Mouse (Mus musculus) limb, embryonic 14.5 days (tissue): Measurements from ENCODE around the gene Dpy19l1. TPM values are rescaled to one million over a fixed set of nuclear protein-coding genes. Genes with fewer than 3 reads are reported as not detected.

Source experiments
- ATAC-seq: fragments of 200-750 bp; cut with Nextera tagmentation; 2 replicates; pipeline ENCODE4 v1.8.0; 2017; ENCODE audit warnings: low read depth, moderate number of reproducible peaks, moderate TSS enrichment; ENCODE audit not compliant: low FRiP score
- DNase-seq: peaks from one replicate; pipeline ENCODE4 v3.0.0-alpha.2; 2015; ENCODE audit warnings: low spot score
- H3K27ac ChIP-seq: fragments of 300-500 bp; sonication (generic); replicated peaks from 2 replicates; pipeline ENCODE4 v1.5.1; 2014; ENCODE audit warnings: low read depth, mild to moderate bottlenecking, low read length, moderate library complexity, mixed read lengths
- H3K27me3 ChIP-seq: fragments of 300-500 bp; sonication (generic); 2 replicates; pipeline ENCODE4 v1.6.1; 2014; ENCODE audit warnings: low read length, mixed read lengths; ENCODE audit not compliant: control insufficient read depth, insufficient read depth
- H3K36me3 ChIP-seq: fragments of 300-500 bp; sonication (generic); 2 replicates; pipeline ENCODE4 v1.6.1; 2014; ENCODE audit warnings: mild to moderate bottlenecking, low read length, moderate library complexity, mixed read lengths; ENCODE audit not compliant: control insufficient read depth, insufficient read depth
- H3K4me1 ChIP-seq: fragments of 300-500 bp; sonication (generic); 2 replicates; pipeline ENCODE4 v1.6.1; 2014; ENCODE audit warnings: antibody characterized with exemption, low read length, mixed read lengths; ENCODE audit not compliant: control insufficient read depth, insufficient read depth
- H3K4me2 ChIP-seq: fragments of 300-500 bp; sonication (generic); replicated peaks from 2 replicates; pipeline ENCODE4 v1.6.1; 2014; ENCODE audit warnings: low read depth, mild to moderate bottlenecking, low read length, moderate library complexity; ENCODE audit not compliant: severe bottlenecking
- H3K4me3 ChIP-seq: fragments of 300-500 bp; sonication (generic); replicated peaks from 2 replicates; pipeline ENCODE4 v1.5.1; 2014; ENCODE audit warnings: low read length
- H3K9ac ChIP-seq: fragments of 300-500 bp; sonication (generic); 2 replicates; pipeline ENCODE4 v1.6.1; 2014; ENCODE audit warnings: mild to moderate bottlenecking, low read depth, low read length, moderate library complexity; ENCODE audit not compliant: severe bottlenecking
- H3K9me3 ChIP-seq: fragments of 300-500 bp; sonication (generic); 2 replicates; pipeline ENCODE4 v1.6.1; 2016; ENCODE audit warnings: low read length; ENCODE audit not compliant: control insufficient read depth
- POLR2A ChIP-seq: fragments of 200-500 bp; IDR thresholded peaks from 2 replicates; pipeline ENCODE4 v1.8.0; 2012; ENCODE audit warnings: inconsistent platforms, mild to moderate bottlenecking, moderate library complexity, borderline replicate concordance; ENCODE audit not compliant: insufficient read depth, insufficient read length; ENCODE audit errors: extremely low read depth
- WGBS: fragments of 180-500 bp; shearing (Covaris S2); extraction: QIAGEN DNeasy Blood & Tissue Kit; methylation state at CpG from one replicate; pipeline ENCODE4 v1.1.7; 2014; 5-methylcytosine and 5-hydroxymethylcytosine counted together
- polyA plus RNA-seq, 2 experiments: library from polyadenylated mRNA; depleted of rRNA in 1 of 2; stranded (reverse) in 1 of 2; unstranded in 1 of 2; fragments of >200 nt; fragmentation: Nextera tagmentation in 1 of 2; extraction: Ambion mirVana in 1 of 2; gene quantifications; 2 replicates each; pipeline versions ENCODE4 v1.2.1 to v1.2.3; 2012 to 2014

Gene Dpy19l1
- polyA plus RNA-seq, 2 experiments = 25.5 to 41.3 TPM

DNA sequence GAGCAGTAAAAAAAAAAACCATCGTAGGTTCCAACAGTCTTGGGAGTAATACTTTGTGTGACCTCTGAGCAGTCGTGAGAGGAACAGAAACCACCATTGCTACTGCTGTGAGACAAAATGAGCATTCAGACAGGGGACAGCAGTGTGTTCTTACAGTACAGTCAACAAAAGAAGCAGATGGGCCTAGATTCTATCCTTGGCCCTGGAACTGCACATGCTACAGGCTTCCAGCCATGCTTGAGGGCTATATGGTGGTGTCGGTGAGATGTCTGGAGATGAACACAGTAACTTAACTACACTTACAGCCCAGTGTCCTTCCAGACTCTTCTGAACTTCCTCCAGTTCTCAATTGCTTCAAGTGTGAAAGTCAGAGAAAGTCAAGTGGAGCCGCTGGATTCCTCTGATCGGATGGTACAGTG lies 9.2 kb upstream of the Dpy19l1 start:
- H3K4me3 ChIP-seq = no peak overlapping the region
- H3K9me3 ChIP-seq = no peaks in the 10 kb centered on the region
- no peaks in the 10 kb centered on the region; the same call in none of the 2 replicates for H3K4me1 ChIP-seq
- no peak for TF ChIP-seq POLR2A
- ATAC-seq = no peak
- H3K4me2 ChIP-seq = no peak overlapping the region
- no peaks in the 10 kb centered on the region for H3K27me3 ChIP-seq
- no peak for DNase-seq
- WGBS = 91% methylated on average over 5 of the region's 5 CpGs
- no peak overlapping the region for H3K27ac ChIP-seq
- H3K36me3 ChIP-seq = no peaks in the 10 kb centered on the region
- H3K9ac ChIP-seq = no peak overlapping the region

DNA sequence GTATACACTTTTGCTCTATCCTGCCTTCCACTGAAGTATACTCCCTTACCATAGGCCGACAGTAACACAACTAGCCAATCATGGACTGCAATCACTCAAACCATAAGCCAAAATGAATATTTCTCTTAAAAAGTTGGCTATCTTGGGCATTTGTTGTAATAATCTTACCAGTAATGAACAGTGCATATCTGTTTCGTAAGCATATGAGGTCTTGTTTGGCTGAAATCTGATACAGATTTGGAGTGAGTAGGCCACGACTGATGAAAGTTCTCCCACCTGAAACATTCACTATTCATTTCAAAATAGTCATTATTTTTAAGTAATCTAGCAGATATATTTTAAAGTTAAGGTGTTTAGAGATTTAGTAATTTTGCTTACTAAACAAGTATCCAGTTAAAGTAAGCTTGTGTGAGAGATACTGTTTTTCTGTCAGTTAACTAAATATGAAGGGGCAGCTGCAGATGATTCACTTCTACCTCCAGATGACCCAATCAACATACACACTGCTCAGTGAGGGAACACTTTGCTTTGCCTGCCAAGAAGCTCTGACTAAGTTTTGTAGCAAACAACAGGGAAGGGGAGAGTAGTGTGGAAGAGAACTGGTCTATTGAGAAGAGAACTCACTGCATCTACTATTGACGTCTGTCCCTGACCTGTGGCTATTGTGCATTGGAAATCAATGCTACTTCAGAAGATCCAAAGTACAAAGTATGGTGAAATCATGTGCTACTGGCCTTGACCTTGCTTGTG lies 8.6 kb upstream of the Dpy19l1 start:
- H3K9me3 ChIP-seq = no peaks in the 10 kb centered on the region
- H3K4me1 ChIP-seq = no peaks in the 10 kb centered on the region; the same call in none of the 2 replicates
- no peak overlapping the region for H3K4me2 ChIP-seq
- no peak overlapping the region for H3K9ac ChIP-seq
- DNase-seq (no peak), ATAC-seq (no peak)
- H3K27me3 ChIP-seq = no peaks in the 10 kb centered on the region
- H3K36me3 ChIP-seq = no peaks in the 10 kb centered on the region
- 82% methylated on average over 4 of the region's 4 CpGs for WGBS
- TF ChIP-seq POLR2A = no peak
- H3K27ac ChIP-seq = no peak overlapping the region
- H3K4me3 ChIP-seq = no peak overlapping the region

DNA sequence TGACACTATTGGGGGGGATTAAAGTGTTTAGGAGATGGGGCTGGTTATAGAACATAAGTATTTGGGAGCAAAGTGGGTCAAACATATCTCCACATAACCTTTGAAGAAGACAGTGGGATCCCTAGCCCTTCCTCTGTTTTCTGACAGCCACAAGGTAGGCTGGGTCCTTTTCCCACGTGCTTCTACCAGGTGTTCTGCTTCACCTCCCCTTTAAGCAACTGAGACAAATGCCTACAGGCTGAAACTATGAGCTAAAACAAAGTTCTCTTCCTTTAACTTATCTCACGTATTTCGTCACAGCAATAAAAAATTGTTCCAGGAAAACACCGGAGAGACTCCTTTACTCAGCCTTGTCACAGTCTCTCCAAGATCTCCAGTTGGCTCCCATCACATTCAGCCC lies 5.9 kb upstream of the Dpy19l1 start:
- no peaks in the 10 kb centered on the region for H3K36me3 ChIP-seq
- H3K9me3 ChIP-seq = no peaks in the 10 kb centered on the region
- H3K4me3 ChIP-seq = no peak overlapping the region
- no peak overlapping the region for H3K27ac ChIP-seq
- no peak overlapping the region for H3K4me2 ChIP-seq
- no peak overlapping the region for H3K9ac ChIP-seq
- DNase-seq = no peak
- WGBS = 89% methylated on average over 4 of the region's 4 CpGs
- H3K4me1 ChIP-seq = peaks cover under 1% of the 10 kb centered on the region
- ATAC-seq = no peak
- no peak for TF ChIP-seq POLR2A
- H3K27me3 ChIP-seq = no peaks in the 10 kb centered on the region

DNA sequence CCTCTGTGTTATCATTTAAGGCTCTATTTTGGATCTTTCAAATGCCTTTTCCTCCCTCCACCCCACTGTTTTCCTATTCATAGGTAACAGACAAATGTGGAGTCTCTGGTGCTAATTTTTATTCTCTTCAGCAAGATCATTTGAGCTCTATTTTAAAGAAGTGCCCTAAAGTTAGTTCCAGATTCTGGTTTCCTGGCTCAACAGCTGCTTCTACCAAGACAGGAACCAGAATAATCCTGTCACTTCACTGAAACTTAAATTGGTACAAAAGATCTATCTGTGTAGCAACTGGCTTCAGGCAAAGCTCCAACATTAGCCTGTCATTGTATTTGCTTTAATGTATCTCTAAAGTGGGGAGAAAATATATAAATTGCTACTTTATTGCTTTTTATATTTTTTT lies 3.6 kb upstream of the Dpy19l1 start:
- Histone ChIP-seq H3K4me1 (peaks cover 4% of the 10 kb centered on the region), H3K27me3 (no peaks in the 10 kb centered on the region), H3K27ac (no peak overlapping the region), H3K9me3 (no peaks in the 10 kb centered on the region), H3K4me2 (no peak overlapping the region), H3K36me3 (no peaks in the 10 kb centered on the region), H3K9ac (no peak overlapping the region), H3K4me3 (no peak overlapping the region)
- DNase-seq = no peak
- no peak for ATAC-seq
- TF ChIP-seq POLR2A = no peak

DNA sequence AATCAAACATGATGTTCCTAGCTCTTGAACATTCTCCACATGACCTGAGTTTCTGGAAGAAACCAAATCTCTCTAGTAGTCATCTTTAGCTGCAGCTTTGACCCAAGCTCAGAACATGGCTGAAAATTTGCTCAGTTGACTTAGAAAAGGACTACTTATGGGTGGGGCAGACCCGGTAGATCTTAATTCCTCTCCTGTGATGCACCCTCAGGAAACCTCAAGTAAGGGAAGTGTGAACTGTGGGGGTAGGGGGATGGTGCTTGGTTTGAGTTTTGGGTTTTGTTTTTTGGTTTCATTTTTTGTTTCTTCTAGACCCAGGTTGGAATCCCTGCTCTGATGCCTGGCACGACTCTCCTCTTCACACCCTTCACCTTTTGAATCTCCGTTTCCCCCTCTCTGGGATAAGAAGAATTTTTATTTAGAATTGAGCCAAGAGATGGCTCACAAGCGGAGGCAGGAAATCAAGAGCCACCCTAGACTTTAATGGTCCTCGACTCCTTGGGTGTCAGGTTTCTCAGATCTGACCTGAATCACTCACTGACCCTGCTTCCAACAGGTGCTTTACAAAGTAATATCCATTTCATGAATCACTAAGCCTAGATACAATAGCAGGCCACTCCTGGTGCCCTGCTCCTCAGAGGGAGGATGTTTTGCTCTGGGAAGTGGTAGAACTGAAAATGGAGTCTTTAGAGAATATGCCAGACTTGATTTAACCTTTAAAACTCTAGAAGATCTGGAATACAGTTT lies 2.2 kb upstream of the Dpy19l1 start:
- no peak overlapping the region for H3K27ac ChIP-seq
- peaks cover 10% of the 10 kb centered on the region for H3K4me1 ChIP-seq
- H3K27me3 ChIP-seq = no peaks in the 10 kb centered on the region
- no peak overlapping the region for H3K4me3 ChIP-seq
- no peak overlapping the region for H3K9ac ChIP-seq
- H3K36me3 ChIP-seq = no peaks in the 10 kb centered on the region
- 52% methylated on average over 5 of the region's 5 CpGs for WGBS
- no peak for TF ChIP-seq POLR2A
- ATAC-seq = no peak
- DNase-seq = no peak
- H3K4me2 ChIP-seq = no peak overlapping the region
- no peaks in the 10 kb centered on the region for H3K9me3 ChIP-seq
